Comparison of ENCODE assay signal across 19 mouse cellular contexts in the genomic region with DNA sequence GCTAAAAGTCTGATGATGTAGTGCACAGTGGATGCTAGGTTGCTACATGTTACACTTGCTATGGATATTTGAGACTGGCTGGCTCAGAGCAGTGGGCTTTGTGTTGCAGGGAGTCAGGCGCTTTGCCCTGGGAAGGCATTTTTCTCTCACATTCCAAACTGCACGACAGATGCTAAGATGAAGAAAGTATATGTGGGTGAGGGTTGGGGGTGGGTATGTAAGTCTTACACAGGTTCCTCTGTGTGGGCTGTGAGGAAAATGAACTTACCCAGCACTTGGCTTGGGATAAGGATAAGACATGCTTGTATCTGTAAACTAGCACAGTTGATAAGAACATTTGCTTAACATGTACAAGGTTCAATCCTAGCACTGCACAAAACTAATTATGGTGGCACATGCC. TPM values are rescaled to one million over a fixed set of nuclear protein-coding genes. Genes with fewer than 3 reads are reported as not detected.
DNase-seq lines count a peak whose midpoint lies in the region; ATAC-seq and TF ChIP-seq lines count a peak whose summit lies in the region.
"Had no signal": no experiment of that assay in that cellular context is flagged by ENCODE, and none has a peak within 500 bp of the region (broad histone marks: within the 10 kb centered on the region; RNA-seq: fewer than 3 reads in every experiment).

No protein-coding gene starts in this region.

- no peak for TF ChIP-seq POLR2A in liver, adult 2 months (IDR thresholded peaks at IDR 0.05; ENCODE audit: extremely low read depth, insufficient read depth, low read length)
- no peak for TF ChIP-seq POLR2A in heart, adult 2 months (IDR thresholded peaks at IDR 0.05; ENCODE audit: insufficient read depth, low read depth, low read length)

- TF ChIP-seq EP300 in heart, adult 2 months (IDR thresholded peaks at IDR 0.05; ENCODE audit: insufficient read depth, low read depth, low read length) = no peak

- no peak for TF ChIP-seq CTCF in intestine, postnatal 0 days (IDR thresholded peaks at IDR 0.05; ENCODE audit: low read depth)
- no peak for TF ChIP-seq CTCF in liver, adult 2 months (IDR thresholded peaks at IDR 0.05; ENCODE audit: low read depth, low read length)
- no peak for TF ChIP-seq CTCF in heart, adult 2 months (IDR thresholded peaks at IDR 0.05)

- 71% methylated on average over 2 of the region's 2 CpGs for WGBS in intestine, postnatal 0 days
- WGBS in intestine, embryonic 16.5 days = 80% methylated on average over 2 of the region's 2 CpGs
- 77% methylated on average over 2 of the region's 2 CpGs for WGBS in liver, adult 2 months
- 91% methylated on average over 2 of the region's 2 CpGs for WGBS in liver, embryonic 11.5 days
- WGBS in heart, adult 2 months = 83% methylated on average over 2 of the region's 2 CpGs

- H3K9ac ChIP-seq in intestine, postnatal 0 days (ENCODE audit: low read depth, low read length) = no peak overlapping the region
- no peak overlapping the region for H3K9ac ChIP-seq in intestine, embryonic 16.5 days (ENCODE audit: low read depth, low read length)
- H3K9ac ChIP-seq in liver, adult 2 months (ENCODE audit: low read depth, low read length) = no peak overlapping the region
- no peak overlapping the region for H3K9ac ChIP-seq in liver, embryonic 11.5 days (ENCODE audit: low read depth, low read length)
- no peak overlapping the region for H3K9ac ChIP-seq in heart, adult 2 months (ENCODE audit: low read depth, low read length)
- H3K9ac ChIP-seq: heart, embryonic 15.5 days; hindbrain, embryonic 13.5 days had no signal

- H3K4me2 ChIP-seq in intestine, postnatal 0 days (replicated peaks; ENCODE audit: low read depth) = no peak overlapping the region
- no peak overlapping the region for H3K4me2 ChIP-seq in intestine, embryonic 16.5 days (ENCODE audit: low read depth, low read length)
- no peak overlapping the region for H3K4me2 ChIP-seq in liver, embryonic 11.5 days
- H3K4me2 ChIP-seq: heart, embryonic 11.5 days; heart, embryonic 15.5 days; hindbrain, embryonic 13.5 days had no signal

- no peaks in the 10 kb centered on the region for H3K4me1 ChIP-seq in intestine, postnatal 0 days (replicated peaks; ENCODE audit: control insufficient read depth, insufficient read depth, low read length)
- no peaks in the 10 kb centered on the region; the same call in 1 of the 2 replicates for H3K4me1 ChIP-seq in intestine, embryonic 16.5 days (ENCODE audit: control insufficient read depth, insufficient read depth, low read length)
- peaks cover 4% of the 10 kb centered on the region; the same call in 1 of the 2 replicates for H3K4me1 ChIP-seq in liver, adult 2 months (ENCODE audit: control insufficient read depth, insufficient read depth, low read length)
- no peaks in the 10 kb centered on the region for H3K4me1 ChIP-seq in liver, embryonic 11.5 days (replicated peaks; ENCODE audit: control insufficient read depth, insufficient read depth, low read length)
- peaks cover 2% of the 10 kb centered on the region; the same call in 1 of the 2 replicates for H3K4me1 ChIP-seq in heart, adult 2 months (ENCODE audit: control insufficient read depth, insufficient read depth, low read length)
- H3K4me1 ChIP-seq: hindbrain, embryonic 13.5 days had no signal

- no peaks in the 10 kb centered on the region for H3K27me3 ChIP-seq in intestine, postnatal 0 days (replicated peaks; ENCODE audit: control insufficient read depth, insufficient read depth, low read length)
- H3K27me3 ChIP-seq in intestine, embryonic 16.5 days (replicated peaks; ENCODE audit: control insufficient read depth, insufficient read depth, low read length) = no peaks in the 10 kb centered on the region
- no peaks in the 10 kb centered on the region for H3K27me3 ChIP-seq in liver, adult 2 months (ENCODE audit: control insufficient read depth, insufficient read depth, low read length)
- no peaks in the 10 kb centered on the region for H3K27me3 ChIP-seq in liver, embryonic 11.5 days (replicated peaks; ENCODE audit: control insufficient read depth, insufficient read depth, low read length)
- no peaks in the 10 kb centered on the region for H3K27me3 ChIP-seq in heart, adult 2 months (ENCODE audit: control insufficient read depth, insufficient read depth, low read length)
- H3K27me3 ChIP-seq: heart, embryonic 15.5 days; hindbrain, embryonic 13.5 days had no signal

- peaks cover 42% of the 10 kb centered on the region for H3K36me3 ChIP-seq in intestine, postnatal 0 days (ENCODE audit: control insufficient read depth, insufficient read depth)
- peaks cover 11% of the 10 kb centered on the region; the same call in 1 of the 2 replicates for H3K36me3 ChIP-seq in intestine, embryonic 16.5 days (ENCODE audit: control insufficient read depth, insufficient read depth, low read length)
- H3K36me3 ChIP-seq in liver, adult 2 months (ENCODE audit: control insufficient read depth, insufficient read depth, low read length) = peaks cover 22% of the 10 kb centered on the region
- peaks cover 19% of the 10 kb centered on the region for H3K36me3 ChIP-seq in liver, embryonic 11.5 days (ENCODE audit: control insufficient read depth, insufficient read depth, low read length)
- peaks cover 10% of the 10 kb centered on the region for H3K36me3 ChIP-seq in heart, adult 2 months (ENCODE audit: control insufficient read depth, insufficient read depth, low read length)

- no peak overlapping the region for H3K4me3 ChIP-seq in intestine, postnatal 0 days (ENCODE audit: low read depth, low read length)
- H3K4me3 ChIP-seq in intestine, embryonic 16.5 days (ENCODE audit: low read length) = no peak overlapping the region
- H3K4me3 ChIP-seq in liver, adult 2 months (ENCODE audit: insufficient read depth, low read depth, low read length) = no peak overlapping the region
- no peak overlapping the region for H3K4me3 ChIP-seq in liver, embryonic 11.5 days (ENCODE audit: low read depth, low read length)
- no peak overlapping the region for H3K4me3 ChIP-seq in heart, adult 2 months
- H3K4me3 ChIP-seq: embryonic facial prominence, embryonic 10.5 days; heart, embryonic 15.5 days; hindbrain, embryonic 13.5 days had no signal

- H3K79me2 ChIP-seq in liver, adult 2 months (ENCODE audit: control insufficient read depth, insufficient read depth, low read length) = peaks cover 18% of the 10 kb centered on the region
- H3K79me2 ChIP-seq in heart, adult 2 months (replicated peaks; ENCODE audit: control insufficient read depth, insufficient read depth, low read length) = peaks cover 6% of the 10 kb centered on the region

- H3K27ac ChIP-seq in intestine, postnatal 0 days (ENCODE audit: low read depth, low read length) = no peak overlapping the region
- no peak overlapping the region for H3K27ac ChIP-seq in intestine, embryonic 16.5 days (ENCODE audit: low read length)
- 0 out of 2 replicates have a peak overlapping the region, but pooled peaks have one; percentile 24 for H3K27ac ChIP-seq in liver, adult 2 months (replicated peaks; ENCODE audit: insufficient read depth, low read depth, low read length)
- H3K27ac ChIP-seq in liver, embryonic 11.5 days (ENCODE audit: low read depth, low read length) = no peak overlapping the region
- H3K27ac ChIP-seq in heart, adult 2 months = no peak overlapping the region
- H3K27ac ChIP-seq: embryonic facial prominence, embryonic 10.5 days; heart, embryonic 15.5 days; hindbrain, embryonic 13.5 days; hindbrain, postnatal 0 days had no signal

- DNase-seq in liver, adult 2 months (ENCODE audit: extremely low read depth, low read depth, low spot score) = peak; percentile 72
- DNase-seq in liver, embryonic 11.5 days (ENCODE audit: low spot score) = no peak
- no peak for DNase-seq in heart, adult 2 months
- DNase-seq: adrenal gland, adult 2 months; adrenal gland, postnatal 25 days; cerebellum, adult 2 months; cerebellum, postnatal 10 days; gastrocnemius, postnatal 10 days; heart, adult 18-20 months; heart, postnatal 14 days had no signal

- 0 out of 2 replicates have a peak, but pooled peaks have one; percentile 7 for ATAC-seq in intestine, postnatal 0 days
- no peak for ATAC-seq in intestine, embryonic 16.5 days
- no peak for ATAC-seq in liver, embryonic 11.5 days (replicated peaks; ENCODE audit: low FRiP score)
- ATAC-seq in monocyte, adult 5-6 weeks (replicated peaks; ENCODE audit: insufficient number of reproducible peaks, low FRiP score, low TSS enrichment, poor library complexity, severe bottlenecking) = 0 out of 2 replicates have a peak, but pooled peaks have one; percentile 13
- ATAC-seq: forebrain, embryonic 14.5 days; hindbrain, postnatal 0 days had no signal

- intact Hi-C loops in heart, adult 2 months (cut with DNase I) = no loop called here

- no peaks in the 10 kb centered on the region for H3K9me3 ChIP-seq in intestine, postnatal 0 days (ENCODE audit: control insufficient read depth)
- no peaks in the 10 kb centered on the region for H3K9me3 ChIP-seq in intestine, embryonic 16.5 days (ENCODE audit: control insufficient read depth, low read length)
- no peaks in the 10 kb centered on the region for H3K9me3 ChIP-seq in liver, embryonic 11.5 days (ENCODE audit: control insufficient read depth, low read length)
- H3K9me3 ChIP-seq: embryonic facial prominence, embryonic 10.5 days; heart, embryonic 15.5 days; hindbrain, embryonic 13.5 days had no signal

RNA-seq across cellular contexts. Expression of gene Tbc1d20, which starts 9.2 kb away (rescaled TPM):
- 35.2 and 40.3 TPM in 2 replicates for polyA plus RNA-seq in intestine, postnatal 0 days (2015; fragmentation: Nextera tagmentation; extraction: Ambion mirVana)
- polyA plus RNA-seq in intestine, embryonic 16.5 days (2015; fragmentation: Nextera tagmentation; extraction: Ambion mirVana) = 35.8 and 37.7 TPM in 2 replicates
- total RNA-seq in liver, adult 2 months (2014; rRNA removed) = 13.0 and 15.9 TPM in 2 replicates
- polyA plus RNA-seq in liver, adult 2 months (2012; rRNA removed) = 23.6 and 25.1 TPM in 2 replicates
- 25.1 and 25.9 TPM in 2 replicates for polyA plus RNA-seq in liver, embryonic 11.5 days (2014; fragmentation: Nextera tagmentation; extraction: Ambion mirVana)
- total RNA-seq in monocyte, adult 5-6 weeks (2017) = 34.6 to 50.1 TPM (median 47.4 TPM) in 3 replicates
- 10 to 100 TPM; 39.0 to 46.5 TPM for total RNA-seq in heart, adult 2 months (2021)
- polyA plus RNA-seq in heart, adult 2 months (2012; rRNA removed) = 43.1 and 60.1 TPM in 2 replicates

RNA-seq across cellular contexts. Expression of gene Rbck1, which starts 29.6 kb away (rescaled TPM):
- polyA plus RNA-seq in intestine, postnatal 0 days (2015; fragmentation: Nextera tagmentation; extraction: Ambion mirVana) = 44.9 and 50.3 TPM in 2 replicates
- polyA plus RNA-seq in intestine, embryonic 16.5 days (2015; fragmentation: Nextera tagmentation; extraction: Ambion mirVana) = 82.5 and 83.2 TPM in 2 replicates
- 43.4 and 47.7 TPM in 2 replicates for total RNA-seq in liver, adult 2 months (2014; rRNA removed)
- polyA plus RNA-seq in liver, adult 2 months (2012; rRNA removed) = 92.8 and 107 TPM in 2 replicates
- 104 and 105 TPM in 2 replicates for polyA plus RNA-seq in liver, embryonic 11.5 days (2014; fragmentation: Nextera tagmentation; extraction: Ambion mirVana)
- 45.0 to 83.3 TPM (median 59.1 TPM) in 3 replicates for total RNA-seq in monocyte, adult 5-6 weeks (2017)
- total RNA-seq in heart, adult 2 months (2021) = 10 to 100 TPM; 44.3 to 45.2 TPM
- polyA plus RNA-seq in heart, adult 2 months (2012; rRNA removed) = 107 and 128 TPM in 2 replicates

RNA-seq across cellular contexts. Expression of gene Trib3, which starts 41.0 kb away (rescaled TPM):
- 2.5 and 2.9 TPM in 2 replicates for polyA plus RNA-seq in intestine, postnatal 0 days (2015; fragmentation: Nextera tagmentation; extraction: Ambion mirVana)
- polyA plus RNA-seq in intestine, embryonic 16.5 days (2015; fragmentation: Nextera tagmentation; extraction: Ambion mirVana) = 4.4 and 7.1 TPM in 2 replicates
- total RNA-seq in liver, adult 2 months (2014; rRNA removed) = 14.7 and 16.2 TPM in 2 replicates
- 4.9 and 5.4 TPM in 2 replicates for polyA plus RNA-seq in liver, adult 2 months (2012; rRNA removed)
- 13.9 and 18.1 TPM in 2 replicates for polyA plus RNA-seq in liver, embryonic 11.5 days (2014; fragmentation: Nextera tagmentation; extraction: Ambion mirVana)
- total RNA-seq in monocyte, adult 5-6 weeks (2017) = not detected in 3 replicates
- total RNA-seq in heart, adult 2 months (2021) = 1 to 10 TPM; 2.4 to 3.6 TPM
- polyA plus RNA-seq in heart, adult 2 months (2012; rRNA removed) = 2.3 and 3.3 TPM in 2 replicates

Comparison
In these comparisons a context has a peak if more than half of its experiments do, and no peak if none do; other contexts are left out.
1. ATAC-seq: peak in intestine, postnatal 0 days (single experiment) and monocyte, adult 5-6 weeks (single experiment); none in intestine, embryonic 16.5 days (single experiment) and liver, embryonic 11.5 days (single experiment).